Comparison of ENCODE assay signal across 10 mouse cellular contexts in the genomic region with DNA sequence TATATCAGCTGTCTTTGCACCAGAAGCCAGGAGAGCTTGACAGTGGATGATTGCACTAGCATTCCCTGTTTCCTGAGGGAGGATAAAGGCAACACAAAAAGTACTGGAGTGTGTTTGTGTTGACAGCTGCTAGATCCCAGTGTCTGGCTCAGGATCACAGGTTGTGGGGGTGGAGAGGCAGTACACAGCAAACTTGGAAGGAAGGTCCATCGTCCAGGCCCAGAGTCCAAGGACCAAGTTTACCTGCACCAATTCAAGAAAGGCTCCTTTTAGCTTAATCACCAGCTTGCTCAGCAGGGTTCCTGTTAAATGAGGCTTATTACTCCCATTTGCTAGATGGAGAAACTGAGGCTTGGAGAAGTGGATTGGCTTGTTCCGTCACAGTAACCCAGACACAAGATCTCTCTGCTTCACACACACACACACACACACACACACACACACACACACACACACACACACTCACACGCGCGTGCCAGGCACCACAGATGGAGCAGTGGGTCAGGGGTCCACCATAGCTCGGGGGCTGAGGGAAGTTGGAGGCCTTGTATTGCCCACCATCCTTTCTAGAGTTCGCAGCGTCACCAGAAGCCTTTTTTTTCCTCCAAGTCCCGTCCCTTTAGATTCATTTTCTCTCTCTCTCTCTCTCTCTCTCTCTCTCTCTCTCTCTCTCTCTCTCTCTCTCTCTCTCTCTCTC. TPM values are rescaled to one million over a fixed set of nuclear protein-coding genes. Genes with fewer than 3 reads are reported as not detected.
DNase-seq lines count a peak whose midpoint lies in the region; ATAC-seq and TF ChIP-seq lines count a peak whose summit lies in the region.
"Had no signal": no experiment of that assay in that cellular context is flagged by ENCODE, and none has a peak within 500 bp of the region (broad histone marks: within the 10 kb centered on the region; RNA-seq: fewer than 3 reads in every experiment).

No protein-coding gene starts in this region.

- no peak for TF ChIP-seq CTCF in layer of hippocampus, adult 2 months (conservative IDR thresholded peaks at IDR 0.05)

- DNase-seq in heart, adult 8-10 months (ENCODE audit: low spot score), result no peak
- no peak for DNase-seq in forebrain, embryonic 11.5 days (ENCODE audit: low spot score)
- peak; percentile 88 for DNase-seq in kidney, adult 9 months
- DNase-seq in thymus, postnatal 25 days, result no peak
- no peak for DNase-seq in lung, postnatal 25 days (ENCODE audit: low spot score)
- DNase-seq in layer of hippocampus, adult 2 months (ENCODE audit: low spot score in 2 of 2), result no peak
- DNase-seq: gastrocnemius, postnatal 36 days had no signal

- peak overlapping the region; percentile 52 for H3K4me3 ChIP-seq in heart, embryonic 11.5 days (ENCODE audit: low read depth, low read length)
- H3K4me3 ChIP-seq in forebrain, embryonic 11.5 days (ENCODE audit: low read depth, low read length), result peak overlapping the region; percentile 36
- peak overlapping the region; percentile 42 for H3K4me3 ChIP-seq in midbrain, embryonic 15.5 days
- no peak overlapping the region for H3K4me3 ChIP-seq in layer of hippocampus, adult 2 months

- no peaks in the 10 kb centered on the region for H3K36me3 ChIP-seq in heart, embryonic 11.5 days (ENCODE audit: control insufficient read depth, insufficient read depth, low read length)
- no peaks in the 10 kb centered on the region for H3K36me3 ChIP-seq in forebrain, embryonic 11.5 days (ENCODE audit: control insufficient read depth, insufficient read depth, low read length)
- no peaks in the 10 kb centered on the region for H3K36me3 ChIP-seq in midbrain, embryonic 15.5 days (replicated peaks)

- no peak overlapping the region for H3K27ac ChIP-seq in heart, embryonic 11.5 days (ENCODE audit: low read depth, low read length)
- H3K27ac ChIP-seq in forebrain, embryonic 11.5 days (ENCODE audit: low read depth, low read length), result no peak overlapping the region
- H3K27ac ChIP-seq in midbrain, embryonic 15.5 days, result no peak overlapping the region
- H3K27ac ChIP-seq in layer of hippocampus, adult 2 months, result no peak overlapping the region

- no peaks in the 10 kb centered on the region for H3K27me3 ChIP-seq in heart, embryonic 11.5 days (ENCODE audit: control insufficient read depth, insufficient read depth, low read length)
- no peaks in the 10 kb centered on the region for H3K27me3 ChIP-seq in forebrain, embryonic 11.5 days (ENCODE audit: control insufficient read depth, insufficient read depth, low read length)
- peaks cover 6% of the 10 kb centered on the region; the same call in 1 of the 2 replicates for H3K27me3 ChIP-seq in midbrain, embryonic 15.5 days (replicated peaks)

- H3K9me3 ChIP-seq in heart, embryonic 11.5 days (replicated peaks; ENCODE audit: control insufficient read depth, low read length), result no peaks in the 10 kb centered on the region
- no peaks in the 10 kb centered on the region for H3K9me3 ChIP-seq in forebrain, embryonic 11.5 days (ENCODE audit: control insufficient read depth, low read length)
- no peaks in the 10 kb centered on the region for H3K9me3 ChIP-seq in midbrain, embryonic 15.5 days

- H3K4me2 ChIP-seq in heart, embryonic 11.5 days, result peak overlapping the region; percentile 91
- peak overlapping the region; percentile 80 for H3K4me2 ChIP-seq in forebrain, embryonic 11.5 days (ENCODE audit: low read depth, low read length, severe bottlenecking)
- peak overlapping the region; percentile 65 for H3K4me2 ChIP-seq in midbrain, embryonic 15.5 days

- peaks cover 7% of the 10 kb centered on the region; the same call in 1 of the 2 replicates for H3K4me1 ChIP-seq in heart, embryonic 11.5 days (ENCODE audit: control insufficient read depth, insufficient read depth, low read length)
- no peaks in the 10 kb centered on the region for H3K4me1 ChIP-seq in forebrain, embryonic 11.5 days (replicated peaks; ENCODE audit: control insufficient read depth, insufficient read depth, low read length)
- peaks cover 4% of the 10 kb centered on the region; the same call in 1 of the 2 replicates for H3K4me1 ChIP-seq in midbrain, embryonic 15.5 days

- 39% methylated on average over 9 of the region's 9 CpGs for WGBS in heart, embryonic 11.5 days (ENCODE audit: insufficient replicate concordance)
- WGBS in forebrain, embryonic 11.5 days, result 39% methylated on average over 9 of the region's 9 CpGs
- WGBS in midbrain, embryonic 15.5 days, result 32% methylated on average over 9 of the region's 9 CpGs

- H3K9ac ChIP-seq in heart, embryonic 11.5 days (ENCODE audit: low read depth, low read length), result no peak overlapping the region; the same call in 1 of the 2 replicates
- peak overlapping the region; percentile 73; the same call in 1 of the 2 replicates for H3K9ac ChIP-seq in forebrain, embryonic 11.5 days (ENCODE audit: low read length)
- 0 out of 2 replicates have a peak overlapping the region, but pooled peaks have one; percentile 34 for H3K9ac ChIP-seq in midbrain, embryonic 15.5 days

- no peak for ATAC-seq in heart, embryonic 11.5 days (replicated peaks; ENCODE audit: insufficient number of reproducible peaks, low FRiP score, low TSS enrichment)
- ATAC-seq in forebrain, embryonic 11.5 days (replicated peaks; ENCODE audit: low FRiP score), result peak; percentile 59; the same call in 1 of the 2 replicates
- peak; percentile 55; the same call in 1 of the 2 replicates for ATAC-seq in midbrain, embryonic 15.5 days (replicated peaks)

RNA-seq across cellular contexts. Expression of a gene that starts 45.3 kb away (rescaled TPM):
- 0.27 TPM in 1 of 2 replicates, not detected in the other for polyA plus RNA-seq in heart, embryonic 11.5 days (2014; fragmentation: Nextera tagmentation; extraction: Ambion mirVana)
- total RNA-seq in heart, adult 8-10 months (2022), result not detected
- 0.75 and 0.79 TPM in 2 replicates for polyA plus RNA-seq in forebrain, embryonic 11.5 days (2014; fragmentation: Nextera tagmentation; extraction: Ambion mirVana)
- 3.3 and 3.6 TPM in 2 replicates for polyA plus RNA-seq in midbrain, embryonic 15.5 days (2015; fragmentation: Nextera tagmentation; extraction: Ambion mirVana)
- total RNA-seq in layer of hippocampus, adult 2 months (2021), result not detected
- total RNA-seq: adrenal gland, postnatal 36 days; gastrocnemius, postnatal 36 days had no signal
